Mouse (Mus musculus): ENCODE data around the gene Ankrd33b.

The Ankrd33b gene

GRCm38 (mm10) chr15:31368556-31368955 is 1.0 kb upstream of the Ankrd33b start:
- CTCF ChIA-PET, result no interaction called here

DNA sequence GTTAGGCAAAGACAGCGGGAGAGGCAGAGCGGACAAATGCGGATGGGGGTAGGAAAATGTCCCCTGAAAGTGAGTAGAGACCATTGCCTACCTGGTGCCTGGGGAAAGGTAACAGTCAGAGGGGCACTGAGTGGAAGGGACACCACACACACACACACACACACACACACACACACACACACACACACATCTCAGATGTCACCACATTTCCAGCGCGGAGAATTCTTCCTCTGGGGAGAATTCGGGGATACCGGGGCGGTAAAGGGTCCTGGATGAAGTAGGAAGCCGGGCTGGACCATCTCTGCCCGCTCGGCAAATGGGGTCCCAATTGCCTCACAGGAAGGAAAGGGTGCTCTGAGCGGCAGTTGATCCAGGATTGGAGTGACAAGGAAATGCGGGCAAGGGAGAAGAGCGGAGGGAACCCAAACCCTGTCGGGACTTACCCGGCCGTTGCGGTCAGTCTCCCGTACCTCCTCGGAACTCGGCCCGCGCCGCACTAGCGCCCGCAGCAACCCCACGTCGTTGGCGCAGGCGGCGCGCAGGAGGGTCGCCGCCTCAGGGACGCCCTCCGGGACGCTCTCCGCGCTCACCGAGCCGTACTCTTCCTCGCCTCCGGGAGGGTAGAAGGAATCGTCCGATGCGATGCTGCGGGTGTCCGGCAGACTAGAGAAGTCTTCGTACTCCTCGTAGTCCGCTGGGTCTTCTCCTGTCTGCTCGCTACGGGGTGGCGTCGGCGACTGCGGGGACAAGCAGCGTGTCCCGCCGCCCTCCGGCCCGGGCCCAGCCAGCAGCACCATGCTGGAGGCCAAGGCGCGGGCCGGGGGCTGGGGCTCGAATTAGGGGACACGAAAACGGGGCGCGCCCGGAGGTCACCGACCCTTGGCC is 688 bp downstream of the Ankrd33b start:
- CTCF ChIA-PET, result interaction anchor here (0.6 kb wide), 1 partner anchor 48 kb away, joined by 4 read pairs; no protein-coding TSS in a partner anchor

- CTCF ChIA-PET, result interaction anchor here (0.7 kb wide), 1 partner anchor 52 kb away, joined by 3 read pairs; no protein-coding TSS in a partner anchor
These were observed 1.6 kb downstream of the Ankrd33b start for GRCm38 (mm10) chr15:31365720-31366591.

GRCm38 (mm10) chr15:31365041-31365719 is 2.3 kb downstream of the Ankrd33b start:
- CTCF ChIA-PET, result interaction anchor here (0.6 to 0.7 kb wide), 2 partner anchors 16 to 53 kb away, joined by 3 to 7 read pairs; no protein-coding TSS in a partner anchor

DNA sequence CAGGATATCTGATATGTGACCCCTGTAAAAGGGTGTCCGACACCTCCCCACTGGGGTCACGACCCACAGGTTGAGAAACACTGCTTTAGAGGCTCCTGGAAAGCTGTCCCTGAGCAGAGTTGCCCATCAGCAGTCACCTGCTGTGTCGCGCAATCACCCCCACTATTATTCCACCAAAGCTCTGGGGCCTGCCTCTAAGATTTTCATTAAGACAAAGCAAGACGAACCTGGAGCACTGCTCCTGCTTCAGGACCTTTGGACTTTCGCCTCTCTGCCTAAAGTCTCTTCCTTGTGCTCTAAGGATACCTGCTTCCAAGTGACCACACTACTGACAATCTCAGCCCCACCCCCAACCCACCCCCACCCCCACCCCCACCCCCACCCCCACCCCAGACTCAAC is 3.1 kb downstream of the Ankrd33b start:
- CTCF ChIA-PET, result no interaction called here

DNA sequence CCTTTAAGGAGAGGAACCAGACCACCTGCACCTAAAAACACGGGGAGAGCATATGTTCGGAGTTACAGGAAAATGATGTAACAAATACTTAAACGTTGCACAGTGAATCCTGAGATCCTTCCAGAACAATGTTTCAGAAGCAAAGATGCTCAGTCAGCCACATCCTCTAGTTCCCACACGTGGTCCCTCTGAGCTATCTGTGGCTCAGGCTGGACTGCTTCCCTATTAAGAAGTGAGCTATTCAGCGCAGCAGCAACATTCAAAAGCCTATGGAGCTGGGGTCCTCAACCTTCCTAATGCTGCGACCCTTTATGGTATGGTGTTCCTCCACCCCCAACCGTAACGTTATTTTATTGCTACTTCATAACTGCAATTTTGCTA is 3.6 kb downstream of the Ankrd33b start:
- CTCF ChIA-PET, result no interaction called here

- CTCF ChIA-PET, result no interaction called here
These were observed 4.1 kb downstream of the Ankrd33b start for GRCm38 (mm10) chr15:31363241-31363980.

DNA sequence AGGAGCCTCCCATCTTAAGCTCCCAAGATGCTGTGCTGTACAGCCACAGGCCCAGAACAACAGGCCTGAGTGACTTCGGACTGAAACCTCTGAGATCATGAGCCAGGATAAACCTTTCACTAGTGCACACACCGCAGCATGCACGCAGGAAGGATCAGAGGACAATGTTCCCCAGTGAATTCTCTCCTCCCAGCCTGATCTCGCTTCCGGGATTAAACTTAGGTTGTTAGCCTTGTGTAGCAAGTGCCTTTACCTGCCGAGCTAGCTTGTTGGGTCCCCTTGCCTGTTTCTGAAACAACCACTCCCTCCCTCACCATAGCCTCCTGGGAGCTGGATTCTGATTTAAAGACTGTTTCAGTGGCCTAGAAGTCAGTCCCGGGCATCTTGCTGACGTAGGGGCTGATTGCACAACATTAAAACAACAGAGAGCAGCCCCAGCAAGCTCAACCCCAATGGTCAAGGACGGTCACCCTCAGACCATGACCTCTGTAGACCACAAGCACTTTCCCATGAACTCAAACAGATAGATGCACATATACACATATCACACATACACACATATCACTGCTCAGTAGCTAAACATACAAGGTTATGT is 6.2 kb downstream of the Ankrd33b start:
- CTCF ChIA-PET, result no interaction called here

DNA sequence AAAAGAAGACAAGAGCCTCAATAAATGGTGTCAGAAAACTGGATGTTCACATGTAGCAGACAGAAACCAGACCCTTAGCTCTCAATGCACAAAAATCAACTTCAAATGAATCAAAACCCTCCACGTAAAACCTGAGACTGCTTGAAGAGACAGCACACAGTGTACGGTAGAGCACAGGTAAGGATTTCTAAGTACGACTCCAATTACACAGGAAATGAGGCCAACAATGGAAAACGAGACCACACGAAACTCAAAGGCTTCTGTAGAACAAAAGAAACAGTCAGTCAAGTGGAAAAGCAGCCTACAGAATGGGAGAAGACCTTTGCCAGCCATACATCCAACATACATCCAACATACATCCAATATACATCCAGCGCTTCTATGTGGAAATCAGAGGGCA is 6.9 kb downstream of the Ankrd33b start:
- CTCF ChIA-PET, result no interaction called here

GRCm38 (mm10) chr15:31359805-31360204 is 7.7 kb downstream of the Ankrd33b start:
- CTCF ChIA-PET, result no interaction called here

DNA sequence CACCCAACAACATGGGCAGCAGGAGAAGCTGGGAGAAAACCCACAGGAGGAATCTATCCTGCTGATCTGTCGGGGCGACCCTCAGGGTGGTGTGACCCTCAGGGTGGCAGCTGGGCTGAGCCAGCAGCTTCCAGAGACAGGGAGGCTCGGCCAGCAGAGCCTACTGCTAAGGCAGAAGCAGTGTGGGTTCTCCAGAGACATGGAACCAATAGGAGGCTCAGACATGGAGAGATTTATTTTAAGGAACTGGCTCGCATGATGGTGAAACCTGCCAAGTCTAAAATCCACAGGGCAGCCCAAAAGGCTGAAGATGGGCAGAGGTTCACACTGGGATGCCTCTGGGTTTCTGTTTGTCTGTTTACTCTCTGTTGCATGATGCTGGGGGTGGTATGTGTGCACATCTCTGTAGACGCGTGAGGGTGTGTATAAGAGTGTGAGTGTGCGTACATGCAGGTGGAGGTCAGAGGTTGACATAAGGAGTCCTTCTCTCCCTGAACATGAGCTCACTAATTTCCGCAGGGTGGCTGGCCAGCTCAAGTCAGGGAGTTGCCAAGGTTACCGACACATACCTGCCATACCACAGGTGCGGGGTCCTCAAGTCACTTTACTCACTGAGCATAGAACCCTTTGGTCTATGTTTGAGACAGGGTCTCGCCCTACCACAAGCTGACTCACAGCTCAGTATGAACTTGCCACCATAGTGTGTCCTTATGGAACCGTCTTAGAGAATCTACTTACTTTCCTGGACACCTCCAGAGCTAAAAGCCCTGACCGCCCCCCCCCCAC is 14.8 kb downstream of the Ankrd33b start:
- CTCF ChIA-PET, result interaction anchor here (0.6 kb wide), 1 partner anchor 516 kb away, joined by 4 read pairs; no protein-coding TSS in a partner anchor

DNA sequence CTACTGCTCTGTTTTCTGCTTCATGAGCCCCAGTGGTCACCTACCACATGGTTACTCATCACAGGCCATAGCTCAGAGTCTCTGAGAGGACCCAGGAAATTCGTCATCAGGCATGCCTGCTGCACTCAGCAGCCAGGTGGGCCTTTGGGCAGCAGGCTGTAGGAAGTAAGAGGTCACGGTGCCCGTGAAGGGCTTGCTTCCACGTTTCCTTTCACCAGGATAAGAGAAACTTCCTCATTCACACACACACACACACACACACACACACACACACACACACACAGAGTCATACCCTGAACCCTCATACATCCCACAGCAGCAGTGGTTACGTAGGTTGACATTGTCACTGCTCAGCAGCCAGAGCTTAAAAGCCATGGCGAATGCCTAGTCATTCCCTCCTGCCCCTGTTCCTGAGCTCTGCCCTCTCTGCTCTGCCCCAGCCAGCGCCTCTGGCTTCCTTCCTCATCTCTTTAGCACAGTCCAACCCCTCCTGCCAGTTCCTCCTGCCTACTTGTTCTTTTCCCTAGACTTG is 17.6 kb downstream of the Ankrd33b start:
- CTCF ChIA-PET, result interaction anchor here (0.6 kb wide), 1 partner anchor 389 kb away, joined by 4 read pairs; no protein-coding TSS in a partner anchor

- CTCF ChIA-PET, result no interaction called here
These were observed 18.5 kb downstream of the Ankrd33b start for GRCm38 (mm10) chr15:31349046-31349445.

- CTCF ChIA-PET, result no interaction called here
These were observed 19.3 kb downstream of the Ankrd33b start for GRCm38 (mm10) chr15:31348241-31348640.

DNA sequence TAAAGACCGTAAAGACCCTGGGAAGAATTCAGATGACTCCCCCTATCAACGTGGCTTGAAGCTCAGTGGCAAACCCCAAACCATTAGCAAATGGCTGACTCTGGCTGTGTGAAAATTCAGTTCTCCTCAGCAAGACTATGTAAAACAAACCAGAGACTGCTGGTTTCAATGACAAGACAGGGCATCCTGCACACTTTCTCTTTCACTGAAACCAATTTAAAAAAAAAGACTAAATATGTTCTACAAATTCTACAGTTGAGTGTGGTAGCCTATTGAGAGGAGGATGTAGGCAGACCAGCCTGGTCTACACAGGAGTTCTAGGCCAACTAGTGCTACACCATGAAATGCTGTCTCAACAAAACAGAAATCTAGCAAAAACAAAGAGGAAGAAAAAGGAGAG is 21.0 kb downstream of the Ankrd33b start:
- CTCF ChIA-PET, result no interaction called here

GRCm38 (mm10) chr15:31345366-31345765 is 22.2 kb downstream of the Ankrd33b start:
- CTCF ChIA-PET, result interaction anchor here (0.8 kb wide), 1 partner anchor 29 kb away, joined by 7 read pairs; no protein-coding TSS in a partner anchor

GRCm38 (mm10) chr15:31344811-31345211 is 22.7 kb downstream of the Ankrd33b start:
- CTCF ChIA-PET, result interaction anchor here (0.8 kb wide), 1 partner anchor 29 kb away, joined by 7 read pairs; no protein-coding TSS in a partner anchor

DNA sequence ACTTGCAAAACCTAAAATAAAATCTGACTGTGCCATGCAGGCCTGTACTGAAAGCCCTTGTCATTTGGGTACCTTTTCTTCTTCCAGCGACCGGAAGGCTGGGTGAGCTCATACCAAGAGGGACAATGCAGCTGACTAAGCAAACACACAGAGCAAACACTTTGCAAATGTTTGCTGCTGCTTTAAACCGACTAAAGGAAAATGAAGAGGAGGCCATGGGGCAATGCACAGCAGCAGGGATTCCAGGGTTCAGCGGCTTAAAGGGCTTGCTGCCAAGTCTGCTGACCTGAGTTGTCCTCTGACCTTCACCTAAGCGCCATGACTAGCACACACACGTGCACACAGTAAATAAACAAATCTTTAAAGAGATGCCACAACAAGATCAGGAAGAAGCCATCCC is 23.9 kb downstream of the Ankrd33b start:
- CTCF ChIA-PET, result no interaction called here

GRCm38 (mm10) chr15:31342496-31342901 is 25.0 kb downstream of the Ankrd33b start:
- CTCF ChIA-PET, result interaction anchor here (0.6 kb wide), 1 partner anchor 12 kb away, joined by 3 read pairs; no protein-coding TSS in a partner anchor
